Mouse (Mus musculus) cerebellum, adult 2 months (tissue): ENCODE data around the gene Zbtb40.

Experiments
- CTCF ChIP-seq: fragments of 200-500 bp; IDR thresholded peaks from 2 replicates; pipeline ENCODE4 v1.5.1; 2011; ENCODE audit warnings: low read depth, mild to moderate bottlenecking, control low read depth, low read length, moderate library complexity, borderline replicate concordance; ENCODE audit not compliant: insufficient read depth
- POLR2A ChIP-seq: fragments of 200-500 bp; IDR thresholded peaks from 2 replicates; pipeline ENCODE4 v1.6.1; 2011; ENCODE audit warnings: low read length, control low read depth, borderline replicate concordance; ENCODE audit not compliant: insufficient read depth

DNA sequence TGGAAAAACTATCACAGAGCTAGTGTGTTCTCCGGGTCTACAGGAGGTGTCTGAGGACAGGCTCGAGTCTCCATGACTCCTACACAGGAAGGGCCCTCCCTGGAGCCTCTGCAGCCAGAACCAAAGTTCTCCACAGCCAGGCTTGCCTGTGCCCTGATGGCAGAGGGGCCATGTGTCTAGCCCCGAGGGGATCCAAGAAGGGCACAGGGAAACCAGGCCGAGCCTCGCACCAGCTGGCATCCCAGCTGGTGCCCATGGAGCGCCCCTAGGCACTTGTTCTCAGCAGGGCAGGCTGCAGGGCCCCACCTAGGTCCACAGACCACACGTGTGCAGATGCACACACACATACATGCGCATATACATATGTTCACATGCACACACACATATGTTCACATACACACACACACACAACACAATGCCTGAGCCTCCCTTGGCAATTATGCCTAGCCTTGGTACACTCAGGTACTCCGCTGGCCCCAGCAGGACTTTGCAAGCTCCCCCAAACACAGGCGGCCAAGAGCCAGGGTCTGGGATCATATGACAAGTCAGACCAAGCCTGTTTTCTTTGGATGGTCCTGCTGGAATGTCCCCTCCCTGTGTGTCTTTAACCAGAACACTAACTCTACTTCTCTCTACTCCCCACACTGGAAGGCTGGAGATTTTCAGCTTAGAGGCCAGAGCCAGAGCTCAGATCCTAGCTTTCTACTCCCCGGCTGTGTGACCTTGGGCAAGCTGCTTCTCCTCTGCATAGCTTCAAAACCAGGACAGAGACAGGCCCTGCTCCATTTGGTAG, 103.8 kb downstream of the Zbtb40 start:
- no peak for TF ChIP-seq CTCF
- no peak for TF ChIP-seq POLR2A
